Mouse (Mus musculus): ENCODE measurements around the gene Ces1a. TPM values are rescaled to one million over a fixed set of nuclear protein-coding genes. Genes with fewer than 3 reads are reported as not detected.

Ces1a gene
- polyA plus RNA-seq, 1 experiment from 2014 or later: not detected

DNA sequence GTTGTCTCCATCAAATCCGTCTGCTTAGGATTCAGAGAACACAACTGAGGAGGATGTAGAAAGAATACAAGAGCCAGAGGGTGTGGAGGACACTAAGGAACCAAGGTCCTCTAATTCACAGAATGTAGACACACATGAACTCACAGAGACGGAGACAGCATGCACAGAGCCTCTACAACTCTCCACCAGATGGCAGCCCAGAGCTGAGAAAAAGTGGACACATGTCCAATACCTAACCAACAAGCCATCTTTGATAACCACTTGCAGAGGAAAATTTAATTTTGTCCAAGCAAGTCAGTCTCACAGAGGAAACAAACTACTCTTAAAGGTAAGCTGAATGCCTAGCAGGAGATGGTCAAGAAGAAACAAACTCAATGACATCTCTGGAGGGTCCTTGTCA lies 11.2 kb upstream of the Ces1a start:
- H3K9me3 ChIP-seq (ENCODE audit: control insufficient read depth, low read length): no peaks in the 10 kb centered on the region
- H3K36me3 ChIP-seq (ENCODE audit: control insufficient read depth, insufficient read depth, low read length): no peaks in the 10 kb centered on the region
- H3K4me1 ChIP-seq (ENCODE audit: control insufficient read depth in 2 of 2, insufficient read depth in 2 of 2, low read length in 2 of 2): no peaks in the 10 kb centered on the region
- H3K27me3 ChIP-seq (ENCODE audit: control insufficient read depth, insufficient read depth, low read length): no peaks in the 10 kb centered on the region
- H3K4me2 ChIP-seq (ENCODE audit: low read length): no peak overlapping the region
- WGBS: 11% methylated on average over 2 of the region's 2 CpGs
- H3K27ac ChIP-seq (replicated peaks in 1 of 2; ENCODE audit: control insufficient read depth in 1 of 2, insufficient read depth in 1 of 2, low read depth in 2 of 2, low read length in 2 of 2): no peak overlapping the region
- ATAC-seq (ENCODE audit: insufficient number of reproducible peaks, insufficient read depth, low FRiP score, low read depth): no peak
- H3K9ac ChIP-seq (ENCODE audit: low read length): no peak overlapping the region
- no peak overlapping the region for H3K4me3 ChIP-seq (ENCODE audit: control insufficient read depth in 1 of 2, insufficient read depth in 1 of 2, low read depth in 1 of 2, low read length in 2 of 2)

GRCm38 (mm10) chr8:93055238-93055637 lies 7.2 kb upstream of the Ces1a start:
- no peak overlapping the region for H3K9ac ChIP-seq (ENCODE audit: low read length)
- no peak overlapping the region for H3K4me3 ChIP-seq (ENCODE audit: control insufficient read depth in 1 of 2, insufficient read depth in 1 of 2, low read depth in 1 of 2, low read length in 2 of 2)
- H3K27me3 ChIP-seq (ENCODE audit: control insufficient read depth, insufficient read depth, low read length): no peaks in the 10 kb centered on the region
- H3K27ac ChIP-seq (replicated peaks in 1 of 2; ENCODE audit: control insufficient read depth in 1 of 2, insufficient read depth in 1 of 2, low read depth in 2 of 2, low read length in 2 of 2): no peak overlapping the region
- ATAC-seq (ENCODE audit: insufficient number of reproducible peaks, insufficient read depth, low FRiP score, low read depth): no peak
- H3K4me1 ChIP-seq (ENCODE audit: control insufficient read depth in 2 of 2, insufficient read depth in 2 of 2, low read length in 2 of 2): no peaks in the 10 kb centered on the region
- no peak overlapping the region for H3K4me2 ChIP-seq (ENCODE audit: low read length)
- whole genome bisulfite sequencing: 40% methylated on average over 2 of the region's 2 CpGs
- no peaks in the 10 kb centered on the region for H3K9me3 ChIP-seq (ENCODE audit: control insufficient read depth, low read length)
- no peaks in the 10 kb centered on the region for H3K36me3 ChIP-seq (ENCODE audit: control insufficient read depth, insufficient read depth, low read length)

DNA sequence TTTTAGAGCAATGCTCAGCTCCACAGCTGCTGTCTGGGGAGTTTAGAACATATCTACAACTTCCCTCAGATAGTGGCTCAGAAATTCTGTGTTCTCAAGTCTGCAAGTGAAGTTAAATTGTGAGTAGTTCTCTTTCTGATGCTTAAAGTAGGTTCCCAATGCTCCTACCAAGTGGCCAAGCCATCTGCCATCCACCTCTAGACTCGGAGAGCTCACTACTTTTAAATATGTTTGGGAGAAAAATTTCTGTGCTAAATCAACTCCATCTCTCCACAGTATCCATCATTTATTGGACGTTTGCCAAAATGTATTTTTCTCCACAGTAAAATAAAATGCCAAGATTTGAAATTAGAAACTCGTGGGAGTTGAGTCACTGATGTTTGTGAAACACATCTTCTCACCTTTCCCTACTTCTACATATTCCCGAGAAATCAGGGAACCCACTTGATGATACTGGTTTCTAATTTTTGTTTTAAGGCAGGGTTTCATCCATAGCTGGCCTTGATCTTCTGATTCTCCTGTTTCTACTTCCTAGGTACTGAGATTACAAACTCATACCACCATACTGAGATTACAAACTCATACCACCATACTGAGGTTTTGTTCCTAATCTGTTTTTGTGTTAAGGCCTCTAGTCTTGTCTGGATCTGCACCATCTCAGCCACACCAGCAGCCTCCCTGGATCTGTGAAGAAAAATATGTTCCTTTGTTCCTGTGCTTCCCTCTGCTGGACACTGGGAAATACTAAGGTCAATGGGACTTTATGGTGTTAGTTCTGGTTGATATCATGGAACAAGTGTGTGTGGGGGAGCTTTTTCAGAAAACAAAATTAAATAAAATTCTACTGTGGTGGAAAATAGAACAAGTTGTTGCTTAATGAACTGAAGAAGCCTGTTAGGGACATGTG lies 771 bp upstream of the Ces1a start:
- Histone ChIP-seq H3K4me3 (ENCODE audit: control insufficient read depth in 1 of 2, insufficient read depth in 1 of 2, low read depth in 1 of 2, low read length in 2 of 2) (no peak overlapping the region), H3K27ac (replicated peaks in 1 of 2; ENCODE audit: control insufficient read depth in 1 of 2, insufficient read depth in 1 of 2, low read depth in 2 of 2, low read length in 2 of 2) (no peak overlapping the region), H3K9me3 (ENCODE audit: control insufficient read depth, low read length) (no peaks in the 10 kb centered on the region), H3K4me2 (ENCODE audit: low read length) (no peak overlapping the region), H3K4me1 (ENCODE audit: control insufficient read depth in 2 of 2, insufficient read depth in 2 of 2, low read length in 2 of 2) (no peaks in the 10 kb centered on the region), H3K9ac (ENCODE audit: low read length) (no peak overlapping the region), H3K27me3 (ENCODE audit: control insufficient read depth, insufficient read depth, low read length) (no peaks in the 10 kb centered on the region), H3K36me3 (ENCODE audit: control insufficient read depth, insufficient read depth, low read length) (no peaks in the 10 kb centered on the region)
- WGBS: 57% methylated on average over 4 of the region's 4 CpGs
- no peak for ATAC-seq (ENCODE audit: insufficient number of reproducible peaks, insufficient read depth, low FRiP score, low read depth)

- WGBS: 43% methylated on average over 1 of the region's 1 CpGs
- no peak overlapping the region for H3K9ac ChIP-seq (ENCODE audit: low read length)
- ATAC-seq (ENCODE audit: insufficient number of reproducible peaks, insufficient read depth, low FRiP score, low read depth): no peak
- no peak overlapping the region for H3K4me3 ChIP-seq (ENCODE audit: control insufficient read depth in 1 of 2, insufficient read depth in 1 of 2, low read depth in 1 of 2, low read length in 2 of 2)
- H3K4me2 ChIP-seq (ENCODE audit: low read length): no peak overlapping the region
- no peaks in the 10 kb centered on the region for H3K36me3 ChIP-seq (ENCODE audit: control insufficient read depth, insufficient read depth, low read length)
- H3K27ac ChIP-seq (replicated peaks in 1 of 2; ENCODE audit: control insufficient read depth in 1 of 2, insufficient read depth in 1 of 2, low read depth in 2 of 2, low read length in 2 of 2): no peak overlapping the region
- H3K4me1 ChIP-seq (ENCODE audit: control insufficient read depth in 2 of 2, insufficient read depth in 2 of 2, low read length in 2 of 2): peaks cover 3 to 16% of the 10 kb centered on the region in 2 experiments
- H3K9me3 ChIP-seq (ENCODE audit: control insufficient read depth, low read length): no peaks in the 10 kb centered on the region
- H3K27me3 ChIP-seq (ENCODE audit: control insufficient read depth, insufficient read depth, low read length): no peaks in the 10 kb centered on the region
These were observed 4.9 kb downstream of the Ces1a start for GRCm38 (mm10) chr8:93043083-93043482.

DNA sequence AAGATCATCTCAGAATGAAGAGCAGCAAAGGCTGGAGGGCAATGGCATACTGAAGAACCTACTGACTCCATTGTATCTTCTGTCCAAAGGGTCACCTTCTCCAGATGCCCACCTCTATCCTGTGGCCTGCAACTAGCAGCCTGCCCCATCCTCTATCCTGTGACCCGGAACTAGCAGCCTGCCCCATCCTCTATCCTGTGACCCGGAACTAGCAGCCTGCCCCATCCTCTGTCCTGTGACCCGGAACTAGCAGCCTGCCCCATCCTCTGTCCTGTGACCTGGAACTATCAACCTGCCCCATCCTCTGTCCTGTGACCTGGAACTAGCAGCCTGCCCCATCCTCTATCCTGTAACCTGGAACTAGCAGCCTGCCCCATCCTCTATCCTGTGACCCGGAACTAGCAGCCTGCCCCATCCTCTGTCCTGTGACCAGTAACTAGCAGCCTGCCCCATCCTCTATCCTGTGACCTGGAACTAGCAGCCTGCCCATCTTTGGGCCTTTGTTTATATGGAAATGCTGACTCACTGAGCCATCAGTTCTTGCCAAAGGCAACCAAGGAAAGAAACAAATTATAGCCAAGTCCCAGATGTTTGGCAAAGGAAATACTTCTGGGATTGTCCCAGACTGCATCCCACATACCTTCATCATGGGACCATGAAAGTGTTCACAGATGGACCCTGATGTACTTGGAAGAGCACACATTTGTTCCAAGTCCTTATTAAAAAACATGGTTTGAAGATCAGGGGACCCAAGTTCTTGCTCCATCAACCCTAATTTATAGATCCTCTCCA lies 7.0 kb downstream of the Ces1a start:
- 82% methylated on average over 4 of the region's 4 CpGs for WGBS
- no peak for ATAC-seq (ENCODE audit: insufficient number of reproducible peaks, insufficient read depth, low FRiP score, low read depth)

DNA sequence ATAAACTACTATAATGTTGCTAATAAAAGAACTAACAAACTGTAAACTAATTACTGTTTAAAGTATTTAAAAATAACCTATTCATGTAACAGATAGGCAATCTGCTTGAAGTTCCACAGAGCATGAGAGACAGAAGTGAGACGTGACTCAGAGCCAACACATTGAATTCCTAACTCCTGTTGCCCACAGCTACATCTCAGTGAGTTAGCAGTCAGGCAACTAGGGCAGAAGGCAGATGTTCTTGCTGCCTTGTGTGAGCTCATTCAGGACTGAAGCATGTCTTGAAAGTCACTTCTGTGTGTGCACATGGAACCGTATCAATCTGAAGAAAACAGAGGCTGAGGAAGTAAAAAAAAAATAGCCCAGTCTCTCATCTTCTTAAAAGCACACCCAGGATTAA lies 7.7 kb downstream of the Ces1a start:
- Histone ChIP-seq H3K4me1 (ENCODE audit: control insufficient read depth in 2 of 2, insufficient read depth in 2 of 2, low read length in 2 of 2) (peaks cover 3 to 16% of the 10 kb centered on the region in 2 experiments), H3K4me3 (ENCODE audit: control insufficient read depth in 1 of 2, insufficient read depth in 1 of 2, low read depth in 1 of 2, low read length in 2 of 2) (no peak overlapping the region), H3K27me3 (ENCODE audit: control insufficient read depth, insufficient read depth, low read length) (no peaks in the 10 kb centered on the region), H3K27ac (replicated peaks in 1 of 2; ENCODE audit: control insufficient read depth in 1 of 2, insufficient read depth in 1 of 2, low read depth in 2 of 2, low read length in 2 of 2) (no peak overlapping the region), H3K36me3 (ENCODE audit: control insufficient read depth, insufficient read depth, low read length) (no peaks in the 10 kb centered on the region), H3K9ac (ENCODE audit: low read length) (no peak overlapping the region), H3K9me3 (ENCODE audit: control insufficient read depth, low read length) (no peaks in the 10 kb centered on the region), H3K4me2 (ENCODE audit: low read length) (no peak overlapping the region)
- 52% methylated on average over 2 of the region's 2 CpGs for WGBS
- ATAC-seq (ENCODE audit: insufficient number of reproducible peaks, insufficient read depth, low FRiP score, low read depth): no peak

More for the DNA sequence above, 7.0 kb downstream of the Ces1a start:
- Histone ChIP-seq H3K4me2 (ENCODE audit: low read length) (no peak overlapping the region), H3K27ac (replicated peaks in 1 of 2; ENCODE audit: control insufficient read depth in 1 of 2, insufficient read depth in 1 of 2, low read depth in 2 of 2, low read length in 2 of 2) (no peak overlapping the region), H3K4me1 (ENCODE audit: control insufficient read depth in 2 of 2, insufficient read depth in 2 of 2, low read length in 2 of 2) (peaks cover 3 to 16% of the 10 kb centered on the region in 2 experiments), H3K36me3 (ENCODE audit: control insufficient read depth, insufficient read depth, low read length) (no peaks in the 10 kb centered on the region), H3K4me3 (ENCODE audit: control insufficient read depth in 1 of 2, insufficient read depth in 1 of 2, low read depth in 1 of 2, low read length in 2 of 2) (no peak overlapping the region), H3K27me3 (ENCODE audit: control insufficient read depth, insufficient read depth, low read length) (no peaks in the 10 kb centered on the region), H3K9ac (ENCODE audit: low read length) (no peak overlapping the region), H3K9me3 (ENCODE audit: control insufficient read depth, low read length) (no peaks in the 10 kb centered on the region)

GRCm38 (mm10) chr8:93038831-93039230 lies 9.2 kb downstream of the Ces1a start:
- 13% methylated on average over 2 of the region's 2 CpGs for WGBS
- peaks cover 3 to 16% of the 10 kb centered on the region in 2 experiments for H3K4me1 ChIP-seq (ENCODE audit: control insufficient read depth in 2 of 2, insufficient read depth in 2 of 2, low read length in 2 of 2)
- H3K27ac ChIP-seq (replicated peaks in 1 of 2; ENCODE audit: control insufficient read depth in 1 of 2, insufficient read depth in 1 of 2, low read depth in 2 of 2, low read length in 2 of 2): no peak overlapping the region

More at GRCm38 (mm10) chr8:93038831-93039230, 9.2 kb downstream of the Ces1a start:
- no peak overlapping the region for H3K4me3 ChIP-seq (ENCODE audit: control insufficient read depth in 1 of 2, insufficient read depth in 1 of 2, low read depth in 1 of 2, low read length in 2 of 2)
- H3K4me2 ChIP-seq (ENCODE audit: low read length): no peak overlapping the region
- H3K27me3 ChIP-seq (ENCODE audit: control insufficient read depth, insufficient read depth, low read length): no peaks in the 10 kb centered on the region
- no peak for ATAC-seq (ENCODE audit: insufficient number of reproducible peaks, insufficient read depth, low FRiP score, low read depth)
- H3K36me3 ChIP-seq (ENCODE audit: control insufficient read depth, insufficient read depth, low read length): no peaks in the 10 kb centered on the region
- no peak overlapping the region for H3K9ac ChIP-seq (ENCODE audit: low read length)
- no peaks in the 10 kb centered on the region for H3K9me3 ChIP-seq (ENCODE audit: control insufficient read depth, low read length)
